Mouse (Mus musculus) midbrain, embryonic 10.5 days (tissue): ENCODE results near the gene Oser1. TPM values are rescaled to one million over a fixed set of nuclear protein-coding genes. Genes with fewer than 3 reads are reported as not detected.
A peak's percentile ranks its signal among the peaks of the same experiment; 100 is the strongest.

Experiments used
- DNase-seq: peaks from one replicate; pipeline ENCODE4 v3.0.0-alpha.2; 2017; ENCODE audit warnings: low spot score
- H3K27ac ChIP-seq: fragments of 300-500 bp; sonication (generic); replicated peaks from 2 replicates; pipeline ENCODE4 v1.5.1; 2016; ENCODE audit warnings: mild to moderate bottlenecking
- H3K27me3 ChIP-seq: fragments of 300-500 bp; sonication (generic); 2 replicates; pipeline ENCODE4 v1.6.1; 2016; ENCODE audit warnings: low read depth, mild to moderate bottlenecking; ENCODE audit not compliant: poor library complexity, severe bottlenecking
- H3K36me3 ChIP-seq: fragments of 300-500 bp; sonication (generic); 2 replicates; pipeline ENCODE4 v1.6.1; 2016; ENCODE audit warnings: mild to moderate bottlenecking, moderate library complexity
- H3K4me1 ChIP-seq: fragments of 300-500 bp; sonication (generic); 2 replicates; pipeline ENCODE4 v1.6.1; 2016
- H3K4me3 ChIP-seq: fragments of 300-500 bp; sonication (generic); 2 replicates; pipeline ENCODE4 v1.5.1; 2016; ENCODE audit warnings: mild to moderate bottlenecking, moderate library complexity
- H3K9me3 ChIP-seq: fragments of 300-500 bp; sonication (generic); replicated peaks from 2 replicates; pipeline ENCODE4 v1.6.1; 2016; ENCODE audit warnings: mild to moderate bottlenecking
- whole genome bisulfite sequencing: fragments of 180-500 bp; shearing (Covaris S2); methylation state at CpG from one replicate; pipeline ENCODE4 v1.1.7; 2016; 5-methylcytosine and 5-hydroxymethylcytosine counted together
- polyA plus RNA-seq: library from polyadenylated mRNA; unstranded; fragments of >200 nt; fragmentation: Nextera tagmentation; extraction: Ambion mirVana; gene quantifications from 2 replicates; pipeline ENCODE4 v1.2.1, GENCODE M21; 2016

The Oser1 gene
- polyA plus RNA-seq, result 92.7 and 99.9 TPM in 2 replicates

DNA sequence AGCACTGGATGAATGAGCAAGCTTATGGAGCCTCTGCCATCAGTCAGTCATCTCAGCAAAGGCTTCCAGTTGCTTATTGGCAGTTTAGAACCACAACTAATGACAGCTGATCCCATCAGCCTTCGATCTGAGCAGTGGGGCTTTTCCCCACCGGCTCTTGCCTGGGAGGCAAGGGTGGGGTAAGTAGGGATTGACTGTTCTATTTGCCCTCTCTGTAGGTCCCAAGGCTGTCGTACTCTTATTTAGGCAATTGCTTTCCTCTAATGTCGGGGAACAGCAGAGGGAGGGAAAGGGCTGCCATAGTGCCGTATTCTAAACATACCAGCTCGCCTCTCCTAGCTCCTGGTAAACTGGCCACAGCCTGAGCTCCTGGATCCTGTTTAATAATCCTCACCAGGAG lies at the start of gene Oser1:
Gene Oser1 (minus strand): TSS at position 101 of the 400 bp plus-strand sequence.
- Histone ChIP-seq H3K27ac (no peak within 1 kb of the TSS), H3K9me3 (no peaks in the 10 kb centered on the region), H3K36me3 (peaks cover 12% of the 10 kb centered on the region), H3K4me3 (no peak within 1 kb of the TSS), H3K27me3 (no peaks in the 10 kb centered on the region), H3K4me1 (peaks cover 13% of the 10 kb centered on the region)
- no peak for DNase-seq
- WGBS, result 88% methylated on average over 6 of the region's 6 CpGs

DNA sequence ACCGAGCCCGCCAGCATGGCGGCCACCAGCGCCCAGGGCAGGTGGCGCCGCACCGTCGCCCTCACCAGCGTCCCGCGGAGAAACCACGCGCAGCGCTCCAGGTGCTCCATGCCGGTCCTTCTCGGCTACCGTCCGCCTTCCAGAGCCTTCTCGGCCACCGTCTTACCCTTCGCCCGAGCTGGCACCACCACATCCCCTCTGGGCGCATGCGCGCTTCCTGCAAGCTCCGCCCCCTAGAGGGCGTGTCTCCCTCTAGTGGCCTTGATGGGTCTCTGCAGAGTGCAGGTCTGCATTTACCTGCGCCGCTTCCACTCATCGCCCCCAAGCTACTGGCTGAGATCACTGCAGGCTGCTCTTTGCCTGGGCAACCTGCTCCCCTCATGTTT lies 48.0 kb upstream of the Oser1 start, which contains the start of gene Fitm2:
Gene Fitm2 (minus strand): TSS at position 164 of the 386 bp plus-strand sequence.
- H3K27ac ChIP-seq, result peak within 1 kb of the TSS; percentile 91
- H3K4me1 ChIP-seq, result peaks cover 10% of the 10 kb centered on the region
- DNase-seq, result peak; percentile 95
- no peaks in the 10 kb centered on the region for H3K9me3 ChIP-seq
- H3K27me3 ChIP-seq, result no peaks in the 10 kb centered on the region
- WGBS, result under 1% methylated on average over 29 of the region's 30 CpGs
- peaks cover 24% of the 10 kb centered on the region for H3K36me3 ChIP-seq
- peak within 1 kb of the TSS; percentile 77 for H3K4me3 ChIP-seq

DNA sequence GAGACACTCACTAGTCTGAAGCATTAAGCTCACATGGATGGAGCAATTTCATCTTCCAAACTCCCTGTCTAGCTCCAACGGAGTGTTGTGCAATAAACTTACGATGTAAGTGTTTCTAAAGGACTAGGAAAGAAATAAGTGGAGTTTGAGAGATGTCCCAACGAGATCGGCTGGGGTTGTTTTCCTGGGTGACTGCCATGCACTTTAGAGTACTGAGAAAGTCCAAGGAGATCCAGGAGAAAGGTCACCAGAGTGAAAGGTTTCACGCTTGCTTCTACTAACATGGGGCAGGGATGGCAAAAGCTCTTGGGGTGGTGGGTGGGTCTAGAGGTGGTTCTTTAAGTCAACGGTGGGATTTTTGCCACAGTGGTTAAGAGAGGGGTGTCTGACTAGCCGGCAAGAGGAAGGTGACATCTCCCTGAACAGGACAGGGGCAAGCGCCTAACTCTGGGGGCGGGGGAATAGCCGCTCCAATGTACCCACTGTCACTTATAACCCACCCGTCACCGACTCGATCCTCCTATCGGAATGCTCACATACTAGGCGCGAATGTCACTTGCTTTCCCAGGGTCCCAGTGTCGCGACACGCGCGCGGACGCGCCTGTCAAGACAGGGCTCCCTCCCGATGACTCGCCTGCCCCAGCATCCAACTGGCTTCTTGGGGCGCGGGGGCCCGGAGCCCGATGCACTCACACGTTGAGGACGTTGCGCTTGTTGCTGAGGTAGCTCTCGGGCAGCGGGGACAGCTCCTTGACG lies 47.4 kb upstream of the Oser1 start:
- H3K36me3 ChIP-seq, result peaks cover 24% of the 10 kb centered on the region
- no peaks in the 10 kb centered on the region for H3K9me3 ChIP-seq
- H3K4me1 ChIP-seq, result peaks cover 10% of the 10 kb centered on the region
- H3K27me3 ChIP-seq, result no peaks in the 10 kb centered on the region
- H3K27ac ChIP-seq, result peak overlapping the region; percentile 91
- H3K4me3 ChIP-seq, result peak overlapping the region; percentile 77
- no peak for DNase-seq
- WGBS, result 5% methylated on average over 36 of the region's 36 CpGs

DNA sequence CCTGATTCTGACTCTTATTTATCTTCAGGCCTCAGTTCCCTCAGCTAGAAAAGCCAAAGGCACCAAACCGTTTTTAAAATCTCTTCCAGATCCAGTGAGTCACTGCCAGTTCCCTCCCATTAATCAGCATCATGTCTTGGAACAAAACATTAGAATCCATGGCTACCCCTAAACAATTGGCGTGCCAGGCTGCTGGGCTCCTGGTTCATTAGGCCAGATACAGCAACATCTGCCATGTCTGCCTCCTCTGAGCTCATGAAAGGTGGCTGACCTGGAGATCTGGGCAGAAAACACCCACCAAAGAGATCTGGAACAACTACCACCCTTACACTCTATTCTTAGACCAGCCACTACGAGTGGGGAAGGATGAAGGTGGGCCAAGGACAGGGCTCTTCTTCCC lies 46.6 kb upstream of the Oser1 start:
- no peak for DNase-seq
- Histone ChIP-seq H3K36me3 (peaks cover 28% of the 10 kb centered on the region), H3K27me3 (no peaks in the 10 kb centered on the region), H3K4me1 (peaks cover 10% of the 10 kb centered on the region), H3K9me3 (no peaks in the 10 kb centered on the region), H3K4me3 (peak overlapping the region; percentile 77), H3K27ac (no peak overlapping the region)
- WGBS, result 88% methylated on average over 3 of the region's 3 CpGs

DNA sequence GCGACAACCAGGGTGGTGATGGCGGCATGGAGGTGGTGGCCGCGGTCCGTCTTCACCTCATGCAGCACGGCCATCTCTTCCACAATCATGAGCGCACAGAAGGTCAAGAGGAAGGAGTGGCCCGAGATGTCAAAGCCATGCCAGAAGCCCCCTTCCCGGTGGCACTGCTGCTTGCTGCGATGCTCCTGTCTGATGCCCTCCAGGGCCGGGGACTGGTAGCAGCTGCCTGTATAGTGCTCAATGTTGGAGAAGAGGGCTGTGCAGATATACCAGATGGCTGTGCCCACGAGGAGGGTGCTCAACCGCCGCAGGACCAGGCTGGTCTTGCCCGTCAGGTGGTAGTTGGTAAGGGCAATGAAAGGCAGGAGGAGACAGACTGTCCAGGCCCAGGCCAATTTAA lies 45.2 kb upstream of the Oser1 start:
- Histone ChIP-seq H3K36me3 (peaks cover 28% of the 10 kb centered on the region), H3K4me1 (peaks cover 10% of the 10 kb centered on the region), H3K9me3 (no peaks in the 10 kb centered on the region), H3K27me3 (no peaks in the 10 kb centered on the region), H3K27ac (no peak overlapping the region), H3K4me3 (no peak overlapping the region)
- WGBS, result 94% methylated on average over 15 of the region's 15 CpGs
- no peak for DNase-seq

DNA sequence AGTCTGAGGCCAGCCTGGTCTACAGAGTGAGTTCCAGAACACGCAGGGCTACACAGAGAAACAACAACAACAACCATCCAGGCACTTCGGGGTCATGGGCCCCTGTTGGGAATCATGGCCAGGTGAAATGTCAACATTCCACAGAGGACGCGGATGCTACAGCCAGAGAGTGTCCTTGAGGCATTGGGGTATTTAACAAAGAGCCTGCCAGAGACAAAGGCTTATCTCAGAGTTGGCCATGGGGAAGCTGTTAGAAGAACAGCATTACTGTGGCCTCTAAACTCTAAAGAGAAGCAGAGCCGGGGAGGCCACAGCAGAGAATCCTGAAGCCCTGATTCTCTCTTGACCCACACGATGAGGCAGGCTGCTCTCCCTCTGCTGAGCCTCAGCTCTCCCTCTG lies 44.4 kb upstream of the Oser1 start:
- peaks cover 28% of the 10 kb centered on the region for H3K36me3 ChIP-seq
- H3K27ac ChIP-seq, result no peak overlapping the region
- no peaks in the 10 kb centered on the region for H3K9me3 ChIP-seq
- H3K27me3 ChIP-seq, result no peaks in the 10 kb centered on the region
- H3K4me1 ChIP-seq, result peaks cover 10% of the 10 kb centered on the region
- DNase-seq, result no peak
- no peak overlapping the region for H3K4me3 ChIP-seq
- 92% methylated on average over 6 of the region's 6 CpGs for WGBS

DNA sequence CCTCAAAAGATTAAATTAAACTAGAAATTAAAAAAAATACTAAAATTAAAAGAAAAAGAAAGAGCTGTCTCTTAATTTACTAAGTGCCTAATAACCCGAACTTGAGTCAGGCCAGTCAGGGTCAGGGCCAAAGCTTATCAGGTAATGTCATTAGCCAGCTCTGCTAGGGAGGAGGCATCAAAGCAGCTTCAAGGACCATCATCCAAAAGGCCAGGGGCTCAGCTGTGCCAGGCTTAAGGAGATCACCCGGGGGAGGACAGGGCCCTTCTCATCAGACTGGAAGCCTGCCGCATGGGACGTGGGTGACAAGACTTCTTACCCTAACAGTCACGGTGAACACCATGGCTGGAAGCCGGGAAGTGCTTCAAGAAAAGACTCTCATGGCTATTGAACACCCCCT lies 43.1 kb upstream of the Oser1 start:
- Histone ChIP-seq H3K4me3 (no peak overlapping the region), H3K27ac (no peak overlapping the region), H3K36me3 (peaks cover 28% of the 10 kb centered on the region), H3K27me3 (no peaks in the 10 kb centered on the region), H3K4me1 (peaks cover 15% of the 10 kb centered on the region), H3K9me3 (no peaks in the 10 kb centered on the region)
- 90% methylated on average over 6 of the region's 6 CpGs for WGBS
- DNase-seq, result no peak

DNA sequence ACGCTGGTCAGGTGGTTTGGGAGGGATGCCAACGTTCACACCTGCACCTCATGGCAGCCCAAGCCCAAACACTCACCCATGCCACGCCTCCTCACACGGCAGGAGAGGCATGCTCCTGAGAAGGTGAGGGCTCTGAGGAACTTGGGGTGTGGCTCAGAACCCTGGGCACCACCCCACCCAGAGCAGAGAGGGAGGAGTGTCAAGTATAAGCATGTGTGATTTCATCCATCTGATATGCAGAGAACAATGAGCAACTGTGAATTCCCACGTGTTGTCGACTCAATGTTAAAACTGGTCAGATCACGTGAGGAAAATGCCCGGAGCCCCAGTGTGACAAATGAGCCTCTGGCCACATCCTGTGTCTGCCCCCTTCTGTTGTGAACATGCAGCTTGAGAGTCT lies 42.3 kb upstream of the Oser1 start:
- Histone ChIP-seq H3K9me3 (no peaks in the 10 kb centered on the region), H3K4me3 (no peak overlapping the region), H3K27ac (no peak overlapping the region), H3K27me3 (no peaks in the 10 kb centered on the region), H3K4me1 (peaks cover 12% of the 10 kb centered on the region), H3K36me3 (peaks cover 28% of the 10 kb centered on the region)
- WGBS, result 83% methylated on average over 8 of the region's 8 CpGs
- DNase-seq, result no peak

DNA sequence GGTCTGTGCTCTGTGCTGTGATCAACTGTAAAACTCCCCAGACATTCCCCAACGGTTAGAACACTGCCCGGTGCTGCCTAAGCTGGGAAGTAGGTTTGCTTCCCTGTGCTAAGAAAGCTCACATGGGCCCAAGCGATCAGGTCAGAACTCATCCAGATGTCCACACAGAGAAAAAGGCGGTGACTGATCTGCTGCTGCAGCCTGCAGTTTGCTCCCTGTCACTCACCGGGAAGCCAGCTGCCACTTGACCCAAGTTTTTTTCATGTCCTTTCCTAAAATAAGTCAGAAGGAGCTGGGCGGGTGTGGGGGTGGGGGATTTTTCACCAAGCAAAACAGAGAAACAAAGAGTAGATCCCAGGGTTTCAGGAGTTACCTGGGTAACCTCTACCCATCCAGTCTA lies 40.1 kb upstream of the Oser1 start:
- DNase-seq, result no peak
- H3K4me1 ChIP-seq, result 0 out of 2 replicates have a peak, but pooled peaks cover 5% of the 10 kb centered on the region
- H3K36me3 ChIP-seq, result peaks cover 24% of the 10 kb centered on the region
- WGBS, result 83% methylated on average over 6 of the region's 6 CpGs
- H3K9me3 ChIP-seq, result no peaks in the 10 kb centered on the region
- no peak overlapping the region for H3K27ac ChIP-seq
- no peak overlapping the region for H3K4me3 ChIP-seq
- H3K27me3 ChIP-seq, result 0 out of 2 replicates have a peak, but pooled peaks cover under 1% of the 10 kb centered on the region

DNA sequence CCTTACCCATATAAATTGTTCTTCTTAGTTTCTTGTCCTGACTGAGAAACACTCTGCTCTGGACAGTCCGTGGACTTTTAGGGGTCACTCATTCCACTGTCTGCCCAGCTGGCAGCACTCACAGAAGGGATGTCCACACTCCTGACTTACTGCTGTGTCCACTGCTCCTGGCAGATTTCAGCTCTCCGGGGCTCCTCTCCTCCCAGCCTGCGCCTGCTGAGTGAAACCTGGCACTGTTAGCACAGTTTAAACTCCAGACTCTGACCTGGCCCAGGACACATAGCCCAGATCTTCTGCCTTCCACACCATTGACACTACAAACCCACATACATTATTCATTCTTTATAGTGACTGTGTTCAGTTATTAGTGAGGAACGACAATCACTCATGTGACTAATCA lies 39.5 kb upstream of the Oser1 start:
- Histone ChIP-seq H3K27ac (no peak overlapping the region), H3K4me3 (no peak overlapping the region), H3K27me3 (peaks cover 6% of the 10 kb centered on the region), H3K36me3 (peaks cover 19% of the 10 kb centered on the region), H3K9me3 (no peaks in the 10 kb centered on the region), H3K4me1 (peaks cover 9% of the 10 kb centered on the region; the same call in 1 of the 2 replicates)
- no peak for DNase-seq
- WGBS, result 78% methylated on average over 4 of the region's 4 CpGs

DNA sequence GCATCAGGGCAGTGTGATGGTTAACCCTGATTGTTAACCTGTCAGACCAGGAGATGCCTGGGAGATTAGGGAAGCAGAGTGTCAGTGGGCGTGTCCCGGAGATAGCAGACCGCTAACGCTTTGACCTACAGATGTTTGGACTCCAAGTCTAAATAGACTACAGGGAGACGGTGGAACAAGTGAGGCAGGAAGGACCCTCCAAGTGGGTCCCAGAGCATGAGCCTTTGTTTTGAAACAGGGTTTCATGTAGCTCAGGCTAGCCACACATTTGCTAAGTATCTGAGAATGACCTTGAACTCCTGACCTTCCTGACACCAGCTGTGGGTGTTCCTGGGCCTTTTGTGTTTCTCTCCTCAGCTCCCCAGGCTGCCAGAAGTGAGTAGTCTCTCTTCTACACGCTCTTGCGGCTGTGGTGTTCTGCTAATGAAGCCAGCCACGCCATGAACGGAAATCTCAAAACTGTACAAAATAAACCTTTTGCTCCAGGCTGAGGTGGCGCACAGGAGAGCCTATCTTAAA lies 38.8 kb upstream of the Oser1 start:
- Histone ChIP-seq H3K4me3 (no peak overlapping the region), H3K9me3 (no peaks in the 10 kb centered on the region), H3K27ac (no peak overlapping the region), H3K4me1 (peaks cover 10% of the 10 kb centered on the region; the same call in 1 of the 2 replicates), H3K27me3 (peaks cover 13% of the 10 kb centered on the region), H3K36me3 (peaks cover 12% of the 10 kb centered on the region)
- DNase-seq, result no peak
- WGBS, result 67% methylated on average over 10 of the region's 10 CpGs

DNA sequence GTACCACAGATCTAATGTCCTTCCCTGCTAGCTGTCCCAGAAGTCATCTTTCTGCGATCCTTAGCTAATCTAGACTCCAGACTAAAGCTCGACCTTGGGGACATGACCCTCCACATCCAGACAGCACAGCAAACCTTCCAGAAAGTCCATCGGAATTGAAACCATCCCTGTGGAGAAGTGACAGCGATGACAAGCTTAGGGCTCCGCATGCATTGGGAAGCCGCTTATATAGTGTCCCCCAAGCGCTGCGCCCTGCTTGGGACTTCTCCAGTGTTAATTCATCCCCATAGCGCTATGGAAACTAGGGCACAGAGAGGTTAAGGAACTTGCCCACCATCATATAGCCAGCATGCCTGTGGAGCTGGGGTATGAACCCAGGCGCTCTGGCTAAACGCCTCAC lies 38.3 kb upstream of the Oser1 start:
- Histone ChIP-seq H3K27ac (no peak overlapping the region), H3K4me1 (peaks cover 10% of the 10 kb centered on the region; the same call in 1 of the 2 replicates), H3K36me3 (peaks cover 7% of the 10 kb centered on the region)

DNA sequence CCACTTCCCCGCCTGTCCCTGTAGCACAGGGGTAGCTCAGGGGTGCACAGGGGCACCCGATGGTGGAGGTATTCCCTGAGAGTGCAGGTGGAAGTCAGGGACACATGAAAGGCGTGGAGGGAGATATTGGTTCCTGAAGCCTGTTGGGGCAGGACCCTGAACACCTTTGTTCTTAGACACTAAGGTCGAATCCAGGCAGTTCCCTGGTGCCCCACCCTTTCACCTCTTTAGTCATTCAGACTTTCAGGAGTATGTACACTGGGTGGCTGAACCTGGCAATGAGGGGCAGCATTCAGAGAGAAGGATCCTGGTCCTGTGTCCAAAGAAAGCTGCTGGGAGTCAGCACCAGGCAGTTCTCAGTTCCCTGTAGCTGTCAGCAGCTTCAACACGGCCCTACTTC lies 37.9 kb upstream of the Oser1 start:
- H3K36me3 ChIP-seq, result peaks cover 3% of the 10 kb centered on the region; the same call in 1 of the 2 replicates
- H3K4me3 ChIP-seq, result no peak overlapping the region
- WGBS, result 90% methylated on average over 5 of the region's 5 CpGs
- H3K27ac ChIP-seq, result no peak overlapping the region
- no peak for DNase-seq
- peaks cover 10% of the 10 kb centered on the region; the same call in 1 of the 2 replicates for H3K4me1 ChIP-seq
- H3K27me3 ChIP-seq, result peaks cover 17% of the 10 kb centered on the region
- H3K9me3 ChIP-seq, result no peaks in the 10 kb centered on the region

More for the DNA sequence above, 38.3 kb upstream of the Oser1 start:
- WGBS, result 80% methylated on average over 11 of the region's 11 CpGs
- DNase-seq, result no peak
- no peaks in the 10 kb centered on the region for H3K9me3 ChIP-seq
- H3K27me3 ChIP-seq, result peaks cover 17% of the 10 kb centered on the region
- no peak overlapping the region for H3K4me3 ChIP-seq
